Mouse (Mus musculus): ENCODE results near the gene Slc10a7. TPM values are rescaled to one million over a fixed set of nuclear protein-coding genes. Genes with fewer than 3 reads are reported as not detected.

The Slc10a7 gene
- polyA plus RNA-seq, 1 experiment from 2014 or later: 9.9 TPM

- no peaks in the 10 kb centered on the region for H3K4me1 ChIP-seq (replicated peaks; ENCODE audit: control insufficient read depth, insufficient read depth, low read length)
- no peak overlapping the region for H3K4me3 ChIP-seq (ENCODE audit: low read depth, low read length)
- no peaks in the 10 kb centered on the region for H3K9me3 ChIP-seq (ENCODE audit: control insufficient read depth, low read length)
- no peak overlapping the region for H3K9ac ChIP-seq (ENCODE audit: low read depth, low read length)
- no peak overlapping the region for H3K4me2 ChIP-seq
- no peaks in the 10 kb centered on the region for H3K27me3 ChIP-seq (replicated peaks; ENCODE audit: control insufficient read depth, insufficient read depth, low read length)
- no peak overlapping the region for H3K27ac ChIP-seq (ENCODE audit: low read depth, low read length)
- DNase-seq (ENCODE audit: low spot score): no peak
- no peak for ATAC-seq (replicated peaks; ENCODE audit: low FRiP score)
- 78% methylated on average over 5 of the region's 5 CpGs for WGBS
- no peaks in the 10 kb centered on the region for H3K36me3 ChIP-seq (ENCODE audit: control insufficient read depth, insufficient read depth, low read length)
Observed at GRCm38 (mm10) chr8:78584011-78584776, 75.0 kb downstream of the Slc10a7 start.

- no peak overlapping the region for H3K4me2 ChIP-seq
- no peaks in the 10 kb centered on the region for H3K36me3 ChIP-seq (ENCODE audit: control insufficient read depth, insufficient read depth, low read length)
- H3K9ac ChIP-seq (ENCODE audit: low read depth, low read length): no peak overlapping the region
- no peaks in the 10 kb centered on the region for H3K27me3 ChIP-seq (replicated peaks; ENCODE audit: control insufficient read depth, insufficient read depth, low read length)
- no peaks in the 10 kb centered on the region for H3K9me3 ChIP-seq (ENCODE audit: control insufficient read depth, low read length)
- no peaks in the 10 kb centered on the region for H3K4me1 ChIP-seq (replicated peaks; ENCODE audit: control insufficient read depth, insufficient read depth, low read length)
- no peak overlapping the region for H3K4me3 ChIP-seq (ENCODE audit: low read depth, low read length)
- WGBS: 58% methylated on average over 3 of the region's 3 CpGs
- ATAC-seq (replicated peaks; ENCODE audit: low FRiP score) (no peak), DNase-seq (ENCODE audit: low spot score) (no peak)
- no peak overlapping the region for H3K27ac ChIP-seq (ENCODE audit: low read depth, low read length)
Observed at GRCm38 (mm10) chr8:78584863-78585262, 75.7 kb downstream of the Slc10a7 start.

GRCm38 (mm10) chr8:78595481-78595908 is 86.3 kb downstream of the Slc10a7 start:
- DNase-seq (ENCODE audit: low spot score): no peak
- no peak overlapping the region for H3K9ac ChIP-seq (ENCODE audit: low read depth, low read length)
- ATAC-seq (replicated peaks; ENCODE audit: low FRiP score): no peak
- WGBS: 58% methylated on average over 6 of the region's 6 CpGs
- no peaks in the 10 kb centered on the region for H3K36me3 ChIP-seq (ENCODE audit: control insufficient read depth, insufficient read depth, low read length)
- no peak overlapping the region for H3K4me2 ChIP-seq
- no peaks in the 10 kb centered on the region for H3K9me3 ChIP-seq (ENCODE audit: control insufficient read depth, low read length)
- no peaks in the 10 kb centered on the region for H3K4me1 ChIP-seq (replicated peaks; ENCODE audit: control insufficient read depth, insufficient read depth, low read length)
- no peaks in the 10 kb centered on the region for H3K27me3 ChIP-seq (replicated peaks; ENCODE audit: control insufficient read depth, insufficient read depth, low read length)
- no peak overlapping the region for H3K27ac ChIP-seq (ENCODE audit: low read depth, low read length)
- no peak overlapping the region for H3K4me3 ChIP-seq (ENCODE audit: low read depth, low read length)

GRCm38 (mm10) chr8:78598237-78598636 is 89.1 kb downstream of the Slc10a7 start:
- no peaks in the 10 kb centered on the region for H3K4me1 ChIP-seq (replicated peaks; ENCODE audit: control insufficient read depth, insufficient read depth, low read length)
- 61% methylated on average over 3 of the region's 3 CpGs for WGBS
- no peaks in the 10 kb centered on the region for H3K27me3 ChIP-seq (replicated peaks; ENCODE audit: control insufficient read depth, insufficient read depth, low read length)
- no peak overlapping the region for H3K27ac ChIP-seq (ENCODE audit: low read depth, low read length)
- no peak for DNase-seq (ENCODE audit: low spot score)
- no peak overlapping the region for H3K4me2 ChIP-seq
- no peaks in the 10 kb centered on the region for H3K36me3 ChIP-seq (ENCODE audit: control insufficient read depth, insufficient read depth, low read length)
- H3K4me3 ChIP-seq (ENCODE audit: low read depth, low read length): no peak overlapping the region
- no peaks in the 10 kb centered on the region for H3K9me3 ChIP-seq (ENCODE audit: control insufficient read depth, low read length)
- H3K9ac ChIP-seq (ENCODE audit: low read depth, low read length): no peak overlapping the region
- ATAC-seq (replicated peaks; ENCODE audit: low FRiP score): no peak

- Histone ChIP-seq H3K4me3 (ENCODE audit: low read depth, low read length) (no peak overlapping the region), H3K36me3 (ENCODE audit: control insufficient read depth, insufficient read depth, low read length) (peaks cover 9% of the 10 kb centered on the region; the same call in 1 of the 2 replicates), H3K9me3 (ENCODE audit: control insufficient read depth, low read length) (0 out of 2 replicates have a peak, but pooled peaks cover 4% of the 10 kb centered on the region), H3K9ac (ENCODE audit: low read depth, low read length) (no peak overlapping the region), H3K27ac (ENCODE audit: low read depth, low read length) (no peak overlapping the region), H3K27me3 (replicated peaks; ENCODE audit: control insufficient read depth, insufficient read depth, low read length) (no peaks in the 10 kb centered on the region), H3K4me1 (replicated peaks; ENCODE audit: control insufficient read depth, insufficient read depth, low read length) (no peaks in the 10 kb centered on the region), H3K4me2 (no peak overlapping the region)
- DNase-seq (ENCODE audit: low spot score): no peak
- ATAC-seq (replicated peaks; ENCODE audit: low FRiP score): no peak
- WGBS: 96% methylated on average over 5 of the region's 5 CpGs
Observed at GRCm38 (mm10) chr8:78603084-78603483, 93.9 kb downstream of the Slc10a7 start.

- ATAC-seq (replicated peaks; ENCODE audit: low FRiP score): no peak
- 87% methylated on average over 9 of the region's 9 CpGs for WGBS
- DNase-seq (ENCODE audit: low spot score): no peak
- H3K4me2 ChIP-seq: no peak overlapping the region
- H3K27me3 ChIP-seq (replicated peaks; ENCODE audit: control insufficient read depth, insufficient read depth, low read length): no peaks in the 10 kb centered on the region
- no peaks in the 10 kb centered on the region for H3K4me1 ChIP-seq (replicated peaks; ENCODE audit: control insufficient read depth, insufficient read depth, low read length)
- H3K36me3 ChIP-seq (ENCODE audit: control insufficient read depth, insufficient read depth, low read length): peaks cover 9% of the 10 kb centered on the region; the same call in 1 of the 2 replicates
- no peak overlapping the region for H3K27ac ChIP-seq (ENCODE audit: low read depth, low read length)
- 0 out of 2 replicates have a peak, but pooled peaks cover 4% of the 10 kb centered on the region for H3K9me3 ChIP-seq (ENCODE audit: control insufficient read depth, low read length)
- no peak overlapping the region for H3K9ac ChIP-seq (ENCODE audit: low read depth, low read length)
- no peak overlapping the region for H3K4me3 ChIP-seq (ENCODE audit: low read depth, low read length)
Observed at GRCm38 (mm10) chr8:78604426-78604825, 95.3 kb downstream of the Slc10a7 start.

GRCm38 (mm10) chr8:78609301-78609700 is 100.2 kb downstream of the Slc10a7 start:
- Histone ChIP-seq H3K4me2 (no peak overlapping the region), H3K4me1 (replicated peaks; ENCODE audit: control insufficient read depth, insufficient read depth, low read length) (no peaks in the 10 kb centered on the region), H3K36me3 (ENCODE audit: control insufficient read depth, insufficient read depth, low read length) (peaks cover 7% of the 10 kb centered on the region; the same call in 1 of the 2 replicates), H3K9ac (ENCODE audit: low read depth, low read length) (no peak overlapping the region), H3K27ac (ENCODE audit: low read depth, low read length) (no peak overlapping the region), H3K9me3 (ENCODE audit: control insufficient read depth, low read length) (0 out of 2 replicates have a peak, but pooled peaks cover 4% of the 10 kb centered on the region), H3K4me3 (ENCODE audit: low read depth, low read length) (no peak overlapping the region), H3K27me3 (replicated peaks; ENCODE audit: control insufficient read depth, insufficient read depth, low read length) (no peaks in the 10 kb centered on the region)
- WGBS: 76% methylated on average over 10 of the region's 10 CpGs
- no peak for DNase-seq (ENCODE audit: low spot score)
- ATAC-seq (replicated peaks; ENCODE audit: low FRiP score): no peak

- Histone ChIP-seq H3K9me3 (ENCODE audit: control insufficient read depth, low read length) (0 out of 2 replicates have a peak, but pooled peaks cover 4% of the 10 kb centered on the region), H3K4me1 (replicated peaks; ENCODE audit: control insufficient read depth, insufficient read depth, low read length) (no peaks in the 10 kb centered on the region), H3K27ac (ENCODE audit: low read depth, low read length) (no peak overlapping the region), H3K27me3 (replicated peaks; ENCODE audit: control insufficient read depth, insufficient read depth, low read length) (no peaks in the 10 kb centered on the region), H3K4me2 (no peak overlapping the region), H3K36me3 (ENCODE audit: control insufficient read depth, insufficient read depth, low read length) (peaks cover 9% of the 10 kb centered on the region; the same call in 1 of the 2 replicates), H3K9ac (ENCODE audit: low read depth, low read length) (no peak overlapping the region), H3K4me3 (ENCODE audit: low read depth, low read length) (no peak overlapping the region)
- ATAC-seq (replicated peaks; ENCODE audit: low FRiP score) (no peak), DNase-seq (ENCODE audit: low spot score) (no peak)
- 76% methylated on average over 6 of the region's 6 CpGs for WGBS
Observed at GRCm38 (mm10) chr8:78611019-78611418, 101.9 kb downstream of the Slc10a7 start.

GRCm38 (mm10) chr8:78622362-78622761 is 113.2 kb downstream of the Slc10a7 start:
- Histone ChIP-seq H3K4me1 (replicated peaks; ENCODE audit: control insufficient read depth, insufficient read depth, low read length) (peaks cover 5% of the 10 kb centered on the region; the same call in 1 of the 2 replicates), H3K4me2 (no peak overlapping the region), H3K27ac (ENCODE audit: low read depth, low read length) (no peak overlapping the region), H3K9ac (ENCODE audit: low read depth, low read length) (no peak overlapping the region), H3K9me3 (ENCODE audit: control insufficient read depth, low read length) (no peaks in the 10 kb centered on the region), H3K36me3 (ENCODE audit: control insufficient read depth, insufficient read depth, low read length) (no peaks in the 10 kb centered on the region), H3K4me3 (ENCODE audit: low read depth, low read length) (no peak overlapping the region), H3K27me3 (replicated peaks; ENCODE audit: control insufficient read depth, insufficient read depth, low read length) (no peaks in the 10 kb centered on the region)
- ATAC-seq (replicated peaks; ENCODE audit: low FRiP score) (no peak), DNase-seq (ENCODE audit: low spot score) (no peak)
- WGBS: 59% methylated on average over 4 of the region's 4 CpGs

All from liver, embryonic 11.5 days (tissue).